Mouse (Mus musculus) c-Kit-positive CD71-negative TER-119-negative erythroid progenitor cells, embryonic 14.5 days (primary cell): ENCODE measurements around the gene R3hdm1.

Experiments
- DNase-seq: peaks from one replicate; pipeline ENCODE4 v3.0.0-alpha.2; 2013; ENCODE audit warnings: low read depth

Gene R3hdm1

DNA sequence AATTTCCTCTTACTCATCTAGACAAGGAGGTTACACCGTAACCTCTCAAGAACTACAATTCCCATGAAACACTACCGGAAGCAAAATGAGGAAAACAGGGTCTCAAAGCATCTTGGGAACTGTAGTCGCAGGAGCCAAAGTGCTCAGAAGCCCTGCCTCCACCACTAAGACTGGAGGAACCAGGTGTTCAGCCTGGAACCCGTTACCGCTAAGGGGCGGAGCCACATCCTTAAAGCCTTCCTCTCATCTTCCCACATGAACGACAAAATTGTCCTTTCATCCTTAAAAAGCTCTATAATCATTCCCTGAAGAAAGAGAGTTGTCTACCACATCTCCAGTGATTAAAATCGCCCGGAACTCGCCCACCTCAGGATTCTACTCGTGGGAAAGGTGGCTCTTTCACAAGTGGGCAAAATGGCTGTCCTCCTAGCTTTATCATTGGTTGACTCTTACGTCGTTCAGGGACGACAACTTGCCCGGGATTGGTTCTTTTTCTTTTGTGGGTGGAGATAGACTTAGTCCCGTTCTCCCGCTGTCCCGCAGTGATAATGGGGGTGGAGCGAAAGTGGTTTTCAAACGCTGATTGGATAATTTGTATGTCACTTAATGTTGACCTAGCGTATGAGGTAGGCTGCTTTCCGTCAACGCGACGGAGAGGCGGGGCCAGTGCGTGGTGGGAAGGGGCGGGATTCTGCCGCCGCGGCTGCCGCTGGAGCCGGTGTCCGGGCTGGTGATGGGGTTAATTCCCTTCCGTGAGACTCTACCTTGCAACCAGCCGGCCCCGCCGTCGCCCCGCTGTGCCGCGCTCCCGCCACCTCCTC is at the start of gene R3hdm1, which contains the start of gene Zranb3:
Gene R3hdm1 (plus strand): TSS at position 661 of the 821 bp plus-strand sequence.
Gene Zranb3 (minus strand): TSS at position 407 of the 821 bp plus-strand sequence.
- peak; percentile 99 for DNase-seq

DNA sequence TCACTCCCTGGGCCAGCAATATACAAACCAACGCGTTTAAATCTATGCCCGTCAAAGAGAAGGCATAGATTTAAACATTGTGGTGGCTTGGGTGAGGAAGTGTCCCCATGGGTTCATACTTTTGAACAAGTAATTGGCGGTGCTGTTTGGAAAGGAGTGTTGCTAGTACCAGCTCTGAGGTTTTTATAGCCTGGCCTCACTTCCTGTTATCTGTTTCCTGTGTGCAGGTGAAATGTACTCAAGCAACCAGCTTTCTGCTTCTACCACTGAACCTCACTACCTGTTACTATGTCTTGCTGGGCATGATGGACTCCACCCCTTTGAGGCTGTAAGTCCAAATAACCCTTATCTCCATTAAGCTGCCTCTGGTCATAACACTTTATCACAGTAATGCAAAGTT is 45.8 kb upstream of the R3hdm1 start:
- DNase-seq: no peak

DNA sequence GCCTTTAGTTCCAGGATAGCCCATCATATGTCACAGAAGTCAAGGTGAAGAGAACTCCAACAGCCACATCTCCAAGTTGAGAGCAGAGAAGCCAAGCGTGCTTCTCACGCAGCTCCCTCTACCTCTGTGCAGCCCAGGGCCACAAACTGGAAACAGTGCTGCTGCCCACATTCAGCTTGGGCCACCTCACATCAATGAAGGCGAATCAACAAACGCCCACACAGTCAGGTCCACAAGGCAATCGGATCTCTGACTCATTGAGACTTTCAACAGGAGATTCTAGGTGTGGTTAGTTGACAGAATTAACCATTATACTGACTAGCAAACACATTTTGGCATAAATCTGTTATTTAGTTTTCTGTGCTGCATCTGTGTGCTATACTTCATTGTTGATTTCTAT is 44.5 kb upstream of the R3hdm1 start:
- no peak for DNase-seq

DNA sequence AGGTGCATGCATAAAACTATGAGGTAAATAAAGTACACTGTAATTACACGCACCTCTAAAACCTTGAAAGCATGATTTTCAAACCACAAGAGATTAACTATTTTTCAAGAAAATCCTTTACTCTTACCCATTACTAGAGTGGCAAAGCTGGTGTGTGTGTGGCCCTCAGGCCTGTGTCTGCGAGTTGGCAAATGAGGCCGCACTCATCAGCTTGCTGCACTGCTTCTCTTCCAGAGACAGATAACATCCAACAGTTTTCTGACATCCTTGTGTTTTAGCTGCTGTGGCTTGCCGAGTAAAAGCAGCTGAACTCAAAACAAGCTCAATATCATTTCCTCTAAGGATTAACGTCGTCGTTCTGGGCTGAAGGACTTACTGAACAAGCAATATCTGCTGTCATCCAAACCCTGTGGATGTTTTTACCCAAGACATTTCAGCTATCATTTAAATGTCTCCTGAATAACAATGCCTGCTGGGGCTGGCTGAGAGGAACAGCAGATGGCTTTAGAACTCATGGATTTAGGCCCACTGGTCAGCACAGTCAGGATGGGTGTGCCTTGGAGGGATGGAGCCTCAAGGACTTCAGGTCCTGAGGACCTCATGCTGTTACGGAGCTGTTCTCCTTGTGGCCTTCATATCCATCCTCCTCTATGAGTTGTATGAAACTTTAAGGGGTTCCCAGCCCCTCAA is 42.3 kb upstream of the R3hdm1 start:
- no peak for DNase-seq

DNA sequence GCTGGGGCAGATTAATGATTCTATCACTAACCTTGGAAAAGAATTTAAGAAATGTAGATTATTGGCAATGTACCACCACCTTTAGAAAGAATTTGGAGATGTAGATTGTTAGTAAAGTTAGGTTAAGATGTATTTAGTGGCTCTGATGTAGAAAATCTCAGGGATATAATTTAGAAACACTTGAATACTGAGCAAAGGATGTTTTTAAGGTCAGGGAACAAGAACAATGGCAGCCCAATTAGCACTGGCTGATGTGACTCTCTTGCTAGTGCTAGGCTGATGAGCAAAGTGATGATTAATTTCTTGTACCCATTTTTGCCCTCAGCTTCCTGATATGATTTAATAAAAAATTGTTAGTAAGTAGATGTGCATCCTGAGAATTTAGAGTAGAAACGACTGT is 41.7 kb upstream of the R3hdm1 start:
- no peak for DNase-seq

DNA sequence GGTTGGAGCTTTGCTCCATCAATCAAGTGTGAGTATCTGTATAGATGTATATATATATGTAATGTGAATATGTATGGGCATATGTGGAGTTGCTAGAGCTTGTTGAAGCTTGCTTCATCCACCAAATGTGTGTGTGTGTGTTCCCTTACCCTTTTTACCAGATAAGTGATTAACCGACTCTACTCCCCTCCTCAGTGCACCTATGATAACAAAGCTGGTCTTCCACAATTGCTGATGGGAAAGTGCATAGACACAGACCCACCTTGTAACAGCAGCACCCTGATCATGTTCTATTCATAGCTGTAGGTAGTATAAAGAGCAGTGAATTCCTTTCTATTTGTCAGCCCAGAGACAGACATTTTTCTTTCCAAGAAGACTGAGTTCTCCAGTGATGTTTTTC is 40.9 kb upstream of the R3hdm1 start:
- DNase-seq: no peak

DNA sequence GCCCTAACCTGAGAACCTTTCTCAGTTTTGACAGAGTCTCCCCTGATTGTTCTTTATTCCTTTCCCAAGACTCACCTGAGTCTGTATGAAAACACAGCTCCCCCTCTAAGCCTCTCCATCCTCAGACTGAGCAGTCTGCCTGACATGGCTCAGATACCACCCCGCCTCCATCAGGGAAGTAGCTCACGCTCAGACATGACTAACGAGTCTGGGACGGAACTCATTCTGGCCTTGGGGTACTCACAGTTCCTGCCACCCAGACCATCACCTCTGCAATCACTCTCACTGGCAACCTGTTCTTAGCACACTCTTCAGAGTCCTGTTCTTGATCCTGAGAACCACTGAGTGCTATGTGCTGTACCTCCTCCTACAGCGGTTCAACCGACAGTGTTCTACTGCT is 38.4 kb upstream of the R3hdm1 start:
- peak; percentile 12 for DNase-seq

DNA sequence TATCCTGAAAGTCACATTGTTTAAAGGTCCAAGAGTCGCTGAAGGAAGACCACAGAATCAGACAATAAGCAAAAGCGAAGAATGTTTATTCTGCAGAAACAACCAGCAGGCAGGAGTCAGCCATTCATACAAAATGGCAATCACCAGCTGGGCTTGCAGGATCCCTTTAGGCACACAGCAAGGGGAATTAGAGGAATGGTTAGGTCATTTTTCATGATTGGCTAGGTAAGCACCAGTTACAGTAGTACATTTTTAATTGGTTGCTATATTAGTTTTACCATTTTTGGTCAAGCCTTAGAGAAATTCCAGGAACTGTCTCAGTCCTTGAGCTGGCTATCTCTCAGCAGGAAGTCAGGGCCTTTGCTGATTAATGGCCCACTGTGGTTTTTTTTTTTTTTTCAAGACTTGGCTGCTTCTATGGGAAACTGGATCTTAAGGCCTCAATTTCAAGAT is 34.1 kb upstream of the R3hdm1 start:
- DNase-seq: no peak

DNA sequence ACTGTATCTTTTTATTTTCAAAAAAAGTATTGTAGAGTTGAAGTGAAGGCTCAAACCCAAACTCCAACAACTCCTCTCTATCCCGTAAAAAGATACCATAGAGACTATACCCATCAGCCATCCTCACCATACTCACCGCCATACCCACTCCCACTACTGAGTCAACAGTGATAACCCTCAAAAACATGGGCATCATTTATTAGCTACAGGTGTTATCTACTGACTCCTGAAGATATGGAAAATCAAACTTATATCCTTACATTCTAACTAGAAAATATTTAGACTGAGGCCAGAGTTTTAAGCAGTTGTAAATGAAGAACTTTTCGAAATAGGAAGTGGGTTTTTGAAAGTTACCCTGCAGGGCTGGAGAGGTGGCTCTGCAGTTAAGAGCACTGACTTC is 33.1 kb upstream of the R3hdm1 start:
- DNase-seq: no peak

DNA sequence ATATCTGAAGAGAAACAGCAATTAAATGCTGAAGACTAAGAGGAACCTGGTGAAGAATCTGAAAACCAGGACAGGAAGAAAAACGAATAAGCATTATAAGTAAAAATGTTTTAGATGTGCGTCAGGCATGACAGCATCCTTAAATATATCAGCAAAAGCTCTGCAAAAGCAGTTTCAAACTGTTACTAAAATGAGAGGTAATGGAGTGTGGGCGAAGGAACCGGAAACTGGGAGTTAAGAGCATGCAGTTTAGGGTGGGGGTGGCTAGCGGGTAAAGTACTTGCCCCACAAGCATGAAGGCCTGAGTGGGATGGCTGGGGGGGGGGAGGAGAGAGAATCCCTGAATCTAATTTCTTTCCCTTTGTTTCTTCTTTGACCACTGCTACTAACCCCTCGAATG is 30.1 kb upstream of the R3hdm1 start:
- no peak for DNase-seq

DNA sequence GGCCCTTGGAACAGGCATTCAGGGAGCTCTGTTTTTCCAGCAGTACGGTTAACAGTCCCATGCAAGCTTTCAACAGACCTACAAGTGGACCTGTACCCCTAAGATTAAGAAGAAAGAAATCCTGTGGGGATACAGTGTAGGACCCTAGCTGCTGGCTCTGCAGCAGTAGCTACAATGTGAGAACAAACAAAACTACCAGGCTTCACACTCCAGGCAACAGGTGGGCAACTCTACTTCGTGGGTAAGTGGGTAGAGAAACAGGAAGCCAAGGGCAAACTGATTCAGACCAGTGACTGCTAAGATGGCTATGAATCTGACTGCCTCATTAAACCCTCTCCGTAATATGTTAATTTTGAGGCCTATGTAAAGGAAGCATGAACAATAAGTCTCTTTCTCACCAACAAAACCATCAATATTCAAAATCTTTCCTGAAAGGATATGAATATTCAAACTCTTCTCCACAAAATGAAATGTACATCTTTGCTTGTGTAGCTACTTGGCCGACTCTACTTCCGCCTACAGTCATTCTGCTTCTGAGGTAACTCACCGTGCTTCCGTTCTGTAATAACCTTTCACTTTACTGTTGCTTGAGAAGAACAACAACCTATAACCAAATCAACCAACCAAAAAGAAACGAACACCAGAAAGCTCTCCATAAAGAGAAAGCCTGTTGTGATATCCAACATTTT is 26.2 kb upstream of the R3hdm1 start:
- no peak for DNase-seq

DNA sequence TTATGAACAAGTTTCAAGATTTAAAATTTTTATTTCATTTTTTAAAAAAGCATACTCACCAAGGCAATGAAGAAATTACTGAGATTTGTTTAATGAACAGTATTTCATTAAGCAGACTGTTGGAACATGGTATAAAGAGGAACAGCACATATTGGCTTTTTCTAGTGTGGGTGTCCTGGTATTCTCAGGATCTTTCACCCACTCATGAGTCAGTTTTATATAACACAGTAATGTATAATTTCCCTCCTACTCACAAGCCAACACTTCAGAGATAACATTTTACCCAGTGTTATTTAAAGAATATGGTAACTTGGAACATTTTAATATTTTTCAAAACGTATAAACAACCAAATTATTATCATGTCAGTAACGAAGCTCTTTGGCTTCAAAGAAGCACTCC is 25.3 kb upstream of the R3hdm1 start:
- DNase-seq: no peak

DNA sequence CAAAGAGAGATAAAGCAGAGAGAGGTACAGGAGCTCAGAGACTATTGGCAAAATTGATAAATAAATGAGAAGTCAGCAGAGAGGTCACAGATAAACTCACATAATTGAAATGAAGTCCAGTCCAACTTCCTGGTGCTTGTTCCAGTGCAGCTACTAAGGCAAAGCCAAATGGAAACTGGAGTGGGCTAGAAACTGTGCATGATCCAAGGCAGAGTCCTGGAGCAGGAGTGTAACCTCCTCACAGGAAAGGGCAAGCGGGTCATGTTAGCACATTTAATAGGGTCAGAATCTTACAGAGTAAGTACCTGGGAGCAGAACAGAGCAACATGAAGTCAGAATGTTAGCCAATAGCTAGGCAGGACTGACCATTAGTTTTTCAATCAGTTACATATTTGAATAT is 24.5 kb upstream of the R3hdm1 start:
- no peak for DNase-seq

DNA sequence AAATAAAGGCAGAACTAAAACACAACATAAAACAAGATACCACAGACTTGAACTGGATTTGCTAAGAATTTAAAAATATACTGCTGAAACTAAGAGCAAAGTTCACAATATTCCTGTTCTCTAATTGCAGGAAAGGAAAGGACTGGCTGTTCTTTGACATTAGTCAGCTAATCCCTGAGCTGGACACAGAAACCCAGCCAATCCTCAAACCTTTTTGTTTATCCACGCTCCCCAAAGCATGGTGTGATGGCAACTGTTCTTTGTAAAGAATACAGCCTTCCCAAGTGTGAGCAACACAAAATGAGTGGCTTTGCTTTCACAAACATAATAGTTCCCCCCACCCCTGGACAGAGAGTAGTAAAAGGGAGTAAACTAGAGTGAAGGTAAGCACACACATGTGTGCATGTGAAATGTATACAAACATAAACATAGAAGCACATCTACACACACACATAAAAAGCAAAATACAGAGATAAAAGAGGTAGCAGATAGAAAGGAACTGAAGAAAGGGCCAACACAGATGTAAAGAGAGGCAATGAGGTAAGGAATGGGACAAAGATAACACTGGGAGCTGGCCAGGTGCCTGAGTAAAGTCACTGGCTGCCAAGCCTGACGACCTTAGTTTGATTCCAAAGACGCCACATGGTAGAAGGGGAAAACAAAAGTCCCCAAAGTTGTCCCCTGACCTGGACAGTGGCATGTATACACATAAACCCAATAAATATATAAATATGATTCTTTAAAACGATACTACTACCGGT is 22.0 kb upstream of the R3hdm1 start:
- DNase-seq: no peak

DNA sequence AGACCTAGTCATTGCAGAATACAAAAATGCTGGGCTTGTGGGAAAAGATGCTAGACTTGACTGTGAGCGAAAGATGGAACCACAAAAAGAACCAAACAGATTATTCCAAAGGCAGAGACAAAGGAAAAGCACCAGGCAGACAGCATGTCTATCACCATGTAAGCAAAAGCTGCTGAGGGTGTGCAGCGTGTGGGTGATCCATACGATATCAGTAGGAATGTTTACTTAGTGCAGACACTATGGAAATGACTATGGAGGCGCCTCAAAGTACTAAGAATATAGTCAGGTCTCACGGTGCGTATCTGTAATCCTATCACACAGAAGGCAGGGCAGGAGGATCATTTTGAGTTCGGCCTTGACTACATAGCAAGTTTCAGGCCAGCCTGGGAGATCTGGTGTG is 21.2 kb upstream of the R3hdm1 start:
- no peak for DNase-seq

DNA sequence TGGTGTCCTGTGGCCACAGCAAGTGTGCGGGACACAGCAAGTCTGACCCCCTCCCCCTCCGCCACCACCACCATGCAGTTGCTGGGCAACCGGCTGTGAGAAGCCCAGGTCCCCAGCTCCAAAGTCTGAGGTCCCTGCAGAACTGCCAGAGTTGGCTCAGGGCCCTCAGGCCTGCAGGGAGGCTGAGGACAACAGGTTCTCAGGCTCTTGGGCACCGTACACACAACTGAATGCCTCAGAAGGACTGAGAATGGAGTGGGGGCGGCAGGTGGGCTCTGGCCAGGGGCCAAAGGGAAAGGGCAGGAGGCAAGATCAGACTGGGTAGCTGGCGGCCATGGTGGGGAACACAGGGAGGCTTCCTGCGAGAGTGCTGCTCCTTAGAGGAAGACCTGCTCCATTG is 20.3 kb upstream of the R3hdm1 start:
- no peak for DNase-seq

DNA sequence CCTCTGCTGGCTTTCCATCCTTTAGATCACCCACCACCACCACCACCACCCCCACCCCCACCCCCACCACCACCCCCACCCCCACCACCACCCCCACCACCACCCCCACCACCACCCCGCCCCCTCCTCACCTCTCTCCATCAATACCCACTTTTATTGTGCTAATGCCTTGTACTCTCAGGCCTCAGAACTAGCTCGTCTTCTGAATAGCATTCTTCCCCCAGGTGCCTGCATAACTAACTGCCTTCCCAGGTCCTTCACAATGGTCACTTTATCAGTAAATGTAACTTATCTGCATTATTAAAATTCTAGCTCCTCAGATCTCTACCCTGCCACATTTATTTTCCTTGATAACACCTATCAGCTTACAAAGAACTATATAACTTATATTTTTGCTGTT is 8.4 kb upstream of the R3hdm1 start:
- DNase-seq: no peak

DNA sequence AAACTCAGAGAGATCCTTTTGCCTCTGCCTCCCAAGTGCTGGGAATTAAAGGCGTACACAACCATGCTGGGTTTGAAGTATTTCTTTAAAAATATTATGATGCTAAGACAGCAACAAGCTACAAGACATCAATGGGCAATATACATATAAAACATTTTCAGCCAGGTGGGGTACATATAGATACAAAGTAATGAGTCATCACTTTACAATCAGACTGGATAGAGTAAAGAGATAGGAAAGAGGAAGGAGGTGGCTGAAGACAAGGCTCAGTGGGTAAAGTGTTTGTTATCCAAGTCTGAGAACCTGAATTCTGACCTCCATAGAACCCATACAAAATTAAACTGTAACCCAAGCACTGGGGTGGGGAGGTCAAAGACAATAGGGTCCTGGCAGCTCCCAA is 4.8 kb upstream of the R3hdm1 start:
- no peak for DNase-seq

DNA sequence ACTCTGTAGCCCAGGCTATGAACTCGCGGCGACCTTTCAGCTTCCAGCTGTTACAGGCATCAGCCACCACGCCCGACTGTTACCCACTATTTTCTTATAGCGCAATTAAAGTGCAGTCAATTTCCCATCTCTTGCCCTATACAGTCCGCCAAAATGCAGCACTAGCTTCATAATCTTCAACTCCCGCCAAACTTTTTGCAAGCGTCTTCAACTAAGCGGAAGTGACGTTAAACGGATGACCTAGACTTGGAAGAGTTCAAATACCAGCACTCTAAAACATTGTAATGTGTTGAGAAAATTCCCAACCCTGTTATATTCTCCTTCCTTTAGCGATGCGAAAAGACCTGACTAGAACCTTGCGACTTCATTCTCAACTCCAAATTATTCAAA is 855 bp upstream of the R3hdm1 start:
- DNase-seq: no peak

DNA sequence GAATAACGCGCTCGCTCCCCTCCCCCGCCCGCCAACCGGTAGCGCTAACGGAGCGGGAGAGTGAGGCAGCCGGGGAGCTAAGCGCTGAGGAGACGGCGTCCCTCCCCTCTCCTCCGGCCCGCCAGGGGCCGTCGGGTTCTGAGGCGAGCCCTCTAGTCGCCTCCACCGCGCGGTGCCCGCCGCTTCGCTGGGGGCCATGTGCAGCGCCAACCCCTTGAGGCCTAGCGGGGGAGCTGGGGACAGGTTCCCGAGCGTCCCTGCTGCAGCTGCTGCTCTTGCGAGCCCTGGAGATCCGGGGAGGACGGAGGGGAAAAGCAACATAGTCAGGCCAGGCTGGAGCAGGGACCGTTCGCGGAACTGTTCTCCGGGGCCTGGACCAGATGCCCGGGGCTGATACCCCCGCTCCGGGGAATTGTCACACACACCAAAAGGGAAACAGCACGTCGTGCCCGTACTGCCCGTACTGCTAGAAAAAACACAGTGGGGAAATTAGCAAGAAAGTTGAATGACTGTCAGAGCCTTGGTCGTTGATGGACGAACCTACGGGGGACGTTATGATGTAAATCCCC is 503 bp downstream of the R3hdm1 start:
- DNase-seq: peak; percentile 26

DNA sequence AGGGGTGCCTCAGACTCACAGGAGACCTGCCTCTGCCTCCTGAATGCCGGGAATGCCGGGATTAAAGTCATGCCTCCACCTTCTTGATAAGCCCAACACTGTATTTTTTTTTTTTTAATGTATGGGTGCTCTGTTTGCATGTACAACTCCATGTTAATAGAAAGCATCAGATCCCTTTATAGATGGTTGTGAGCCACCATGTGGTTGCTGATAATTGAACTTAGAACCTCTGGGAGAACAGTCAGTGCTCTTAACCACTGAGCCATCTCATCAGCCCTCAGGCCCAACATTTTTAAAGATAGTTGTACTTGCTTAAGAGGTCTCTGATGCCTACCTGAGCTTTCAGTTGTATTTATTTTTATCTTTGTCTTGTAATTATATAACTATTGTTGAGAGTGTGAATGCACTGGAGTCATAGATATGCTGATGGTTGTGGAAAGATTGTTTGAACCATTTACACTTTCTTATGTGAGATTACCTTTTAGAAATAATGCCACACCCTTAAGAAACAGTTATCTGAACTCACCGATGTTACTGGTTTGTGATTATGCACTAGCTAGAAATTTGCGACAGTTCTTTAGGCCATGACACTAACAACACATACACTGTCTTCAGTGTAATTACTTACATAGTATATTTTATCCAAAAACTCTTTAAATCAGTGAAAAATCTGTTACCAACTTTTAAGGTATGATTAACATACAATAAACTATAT is 18.0 kb downstream of the R3hdm1 start:
- no peak for DNase-seq
